Mouse (Mus musculus): ENCODE measurements around the gene Hist3h2a. TPM values are rescaled to one million over a fixed set of nuclear protein-coding genes. Genes with fewer than 3 reads are reported as not detected.

Hist3h2a gene
- polyA plus RNA-seq, 1 experiment from 2014 or later = 31.8 TPM

DNA sequence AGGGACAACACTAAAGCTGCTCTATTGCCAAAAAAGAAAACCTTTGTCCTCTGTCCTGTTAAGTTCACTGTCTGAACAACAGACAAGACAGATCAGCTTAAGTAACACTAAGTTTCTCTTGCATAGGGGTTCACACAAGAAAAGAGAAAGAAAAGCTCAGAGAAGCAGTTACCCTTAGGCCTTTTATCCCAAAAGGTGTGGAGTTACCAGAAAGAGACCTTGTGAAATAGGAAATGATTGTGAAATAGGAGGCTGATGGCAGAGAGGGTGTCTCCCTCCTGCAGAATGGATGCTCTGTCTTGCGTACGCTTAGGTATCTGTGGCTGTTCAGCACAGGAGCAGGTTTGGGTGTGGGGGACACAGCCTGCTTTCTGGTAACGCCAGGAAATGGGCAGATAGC, 24.7 kb downstream of the Hist3h2a start:
- Histone ChIP-seq H3K27me3 (ENCODE audit: control insufficient read depth, insufficient read depth, low read length) (no peaks in the 10 kb centered on the region), H3K4me1 (ENCODE audit: control insufficient read depth, insufficient read depth, low read length) (peaks cover 22% of the 10 kb centered on the region), H3K9me3 (ENCODE audit: control insufficient read depth, low read length) (no peaks in the 10 kb centered on the region), H3K36me3 (ENCODE audit: control insufficient read depth, insufficient read depth, low read length) (peaks cover 24% of the 10 kb centered on the region), H3K4me2 (replicated peaks; ENCODE audit: low read depth, low read length) (peak overlapping the region; percentile 78), H3K4me3 (ENCODE audit: low read length) (peak overlapping the region; percentile 87), H3K27ac (ENCODE audit: low read depth, low read length) (no peak overlapping the region), H3K9ac (ENCODE audit: low read depth, low read length) (peak overlapping the region; percentile 84; the same call in 1 of the 2 replicates)
- 85% methylated on average over 3 of the region's 3 CpGs for WGBS
- no peak for ATAC-seq (ENCODE audit: low FRiP score, low TSS enrichment)

DNA sequence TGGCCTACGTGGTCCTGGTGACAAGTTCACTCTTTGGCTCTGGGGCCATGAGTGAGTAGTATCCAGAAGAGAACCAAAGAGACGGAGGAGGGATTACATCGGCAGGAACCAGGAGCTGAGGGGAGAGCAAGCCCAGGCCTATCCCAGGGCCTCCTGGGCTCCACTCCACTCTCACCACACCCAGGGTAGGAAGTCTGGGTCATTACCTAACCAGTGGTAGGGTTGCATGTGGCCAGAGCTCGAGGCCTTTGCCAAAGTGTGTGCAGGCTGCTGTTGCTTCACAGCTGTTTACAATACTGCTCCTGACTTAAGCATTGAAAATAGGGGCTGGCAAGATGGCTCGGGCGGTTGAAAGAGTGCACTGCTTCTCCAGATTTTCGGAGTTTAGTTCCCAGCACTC, 25.2 kb downstream of the Hist3h2a start:
- peak overlapping the region; percentile 78 for H3K4me2 ChIP-seq (replicated peaks; ENCODE audit: low read depth, low read length)
- H3K9ac ChIP-seq (ENCODE audit: low read depth, low read length) = peak overlapping the region; percentile 84; the same call in 1 of the 2 replicates
- peaks cover 25% of the 10 kb centered on the region for H3K36me3 ChIP-seq (ENCODE audit: control insufficient read depth, insufficient read depth, low read length)
- ATAC-seq (ENCODE audit: low FRiP score, low TSS enrichment) = no peak
- no peaks in the 10 kb centered on the region for H3K9me3 ChIP-seq (ENCODE audit: control insufficient read depth, low read length)
- H3K4me3 ChIP-seq (ENCODE audit: low read length) = peak overlapping the region; percentile 87
- WGBS = 78% methylated on average over 7 of the region's 7 CpGs
- no peaks in the 10 kb centered on the region for H3K27me3 ChIP-seq (ENCODE audit: control insufficient read depth, insufficient read depth, low read length)
- H3K4me1 ChIP-seq (ENCODE audit: control insufficient read depth, insufficient read depth, low read length) = peaks cover 22% of the 10 kb centered on the region
- H3K27ac ChIP-seq (ENCODE audit: low read depth, low read length) = no peak overlapping the region

DNA sequence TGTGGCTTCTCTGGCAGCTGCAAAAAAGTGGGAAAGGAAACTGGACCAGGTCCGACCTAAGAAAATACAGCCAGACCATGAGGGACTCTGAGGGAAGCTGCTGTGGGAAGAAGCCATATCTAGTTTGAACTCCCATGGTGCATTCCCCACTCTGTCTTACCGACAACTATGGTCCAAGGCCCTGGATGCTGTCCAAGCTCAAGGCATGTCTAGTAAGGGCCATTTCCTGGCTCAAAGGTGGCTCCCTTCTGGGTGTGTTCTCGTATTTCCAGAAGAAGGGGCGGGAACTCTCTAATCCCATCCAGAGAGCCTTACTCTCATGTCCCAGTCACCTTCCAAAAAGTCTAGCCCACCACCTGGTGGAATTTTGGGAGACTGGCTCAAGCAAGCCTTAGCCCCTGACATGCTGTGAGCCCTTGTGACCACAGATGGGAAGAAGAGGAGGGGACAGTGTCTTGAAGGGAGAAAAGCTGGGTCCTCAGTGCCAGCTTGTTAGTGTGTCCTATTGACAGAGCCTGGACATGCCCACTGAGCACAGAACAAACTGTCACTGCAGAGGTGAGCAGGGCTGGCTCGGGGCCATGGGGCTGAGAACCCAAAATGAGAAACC, 26.0 kb downstream of the Hist3h2a start:
- WGBS = 62% methylated on average over 5 of the region's 5 CpGs
- Histone ChIP-seq H3K27ac (ENCODE audit: low read depth, low read length) (no peak overlapping the region), H3K4me2 (replicated peaks; ENCODE audit: low read depth, low read length) (no peak overlapping the region)

GRCm38 (mm10) chr11:58981541-58982447, 27.3 kb downstream of the Hist3h2a start:
- peaks cover 46% of the 10 kb centered on the region for H3K36me3 ChIP-seq (ENCODE audit: control insufficient read depth, insufficient read depth, low read length)
- peaks cover 22% of the 10 kb centered on the region for H3K4me1 ChIP-seq (ENCODE audit: control insufficient read depth, insufficient read depth, low read length)
- H3K9me3 ChIP-seq (ENCODE audit: control insufficient read depth, low read length) = no peaks in the 10 kb centered on the region
- H3K27ac ChIP-seq (ENCODE audit: low read depth, low read length) = no peak overlapping the region
- WGBS = 40% methylated on average over 14 of the region's 14 CpGs
- no peak overlapping the region for H3K9ac ChIP-seq (ENCODE audit: low read depth, low read length)
- H3K27me3 ChIP-seq (ENCODE audit: control insufficient read depth, insufficient read depth, low read length) = no peaks in the 10 kb centered on the region
- H3K4me3 ChIP-seq (ENCODE audit: low read length) = no peak overlapping the region
- no peak overlapping the region for H3K4me2 ChIP-seq (replicated peaks; ENCODE audit: low read depth, low read length)
- no peak for ATAC-seq (ENCODE audit: low FRiP score, low TSS enrichment)

More for the DNA sequence above, 26.0 kb downstream of the Hist3h2a start:
- ATAC-seq (ENCODE audit: low FRiP score, low TSS enrichment) = no peak
- Histone ChIP-seq H3K9ac (ENCODE audit: low read depth, low read length) (no peak overlapping the region), H3K27me3 (ENCODE audit: control insufficient read depth, insufficient read depth, low read length) (no peaks in the 10 kb centered on the region), H3K36me3 (ENCODE audit: control insufficient read depth, insufficient read depth, low read length) (peaks cover 33% of the 10 kb centered on the region), H3K4me3 (ENCODE audit: low read length) (no peak overlapping the region), H3K9me3 (ENCODE audit: control insufficient read depth, low read length) (no peaks in the 10 kb centered on the region), H3K4me1 (ENCODE audit: control insufficient read depth, insufficient read depth, low read length) (peaks cover 22% of the 10 kb centered on the region)

DNA sequence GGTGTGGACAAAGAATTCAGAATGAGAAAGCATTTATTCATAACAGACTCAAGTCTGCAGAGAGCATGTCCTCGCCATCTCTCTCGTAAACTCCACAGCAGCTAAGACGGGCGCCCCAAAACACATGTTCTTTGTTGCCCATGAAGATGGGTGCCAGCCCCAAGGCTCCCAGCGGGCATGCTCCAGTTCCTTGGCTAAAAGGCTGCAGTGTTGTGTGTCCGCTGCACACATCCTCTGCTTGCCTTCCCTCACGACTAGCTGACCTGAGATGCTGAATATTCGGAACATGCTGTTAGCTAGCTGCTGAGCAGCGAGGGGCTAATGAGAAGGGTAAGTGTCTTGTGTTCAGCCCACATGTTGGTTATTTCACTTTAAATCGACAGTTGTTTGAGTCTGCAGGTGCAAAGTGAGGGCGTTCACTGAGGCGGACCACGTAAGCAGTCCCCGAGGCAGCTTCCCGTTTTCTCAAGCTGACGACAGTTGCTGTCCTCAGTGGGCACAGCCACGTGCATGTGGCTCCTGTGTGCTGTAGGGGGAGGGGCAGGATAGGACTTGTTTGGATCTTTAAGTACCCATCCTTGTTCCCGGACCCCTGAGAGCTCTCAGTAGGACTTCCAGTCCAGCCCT, 28.1 kb downstream of the Hist3h2a start:
- Histone ChIP-seq H3K4me3 (ENCODE audit: low read length) (no peak overlapping the region), H3K27me3 (ENCODE audit: control insufficient read depth, insufficient read depth, low read length) (no peaks in the 10 kb centered on the region), H3K27ac (ENCODE audit: low read depth, low read length) (no peak overlapping the region), H3K9me3 (ENCODE audit: control insufficient read depth, low read length) (no peaks in the 10 kb centered on the region), H3K9ac (ENCODE audit: low read depth, low read length) (no peak overlapping the region), H3K4me2 (replicated peaks; ENCODE audit: low read depth, low read length) (no peak overlapping the region), H3K36me3 (ENCODE audit: control insufficient read depth, insufficient read depth, low read length) (peaks cover 54% of the 10 kb centered on the region), H3K4me1 (ENCODE audit: control insufficient read depth, insufficient read depth, low read length) (peaks cover 22% of the 10 kb centered on the region)
- WGBS = 89% methylated on average over 18 of the region's 18 CpGs
- no peak for ATAC-seq (ENCODE audit: low FRiP score, low TSS enrichment)

- no peak for ATAC-seq (ENCODE audit: low FRiP score, low TSS enrichment)
- Histone ChIP-seq H3K36me3 (ENCODE audit: control insufficient read depth, insufficient read depth, low read length) (peaks cover 61% of the 10 kb centered on the region), H3K27ac (ENCODE audit: low read depth, low read length) (no peak overlapping the region), H3K9me3 (ENCODE audit: control insufficient read depth, low read length) (no peaks in the 10 kb centered on the region), H3K27me3 (ENCODE audit: control insufficient read depth, insufficient read depth, low read length) (no peaks in the 10 kb centered on the region), H3K9ac (ENCODE audit: low read depth, low read length) (no peak overlapping the region), H3K4me3 (ENCODE audit: low read length) (no peak overlapping the region), H3K4me1 (ENCODE audit: control insufficient read depth, insufficient read depth, low read length) (peaks cover 20% of the 10 kb centered on the region), H3K4me2 (replicated peaks; ENCODE audit: low read depth, low read length) (no peak overlapping the region)
- 91% methylated on average over 6 of the region's 6 CpGs for WGBS
These were observed 29.3 kb downstream of the Hist3h2a start for GRCm38 (mm10) chr11:58983691-58984341.

DNA sequence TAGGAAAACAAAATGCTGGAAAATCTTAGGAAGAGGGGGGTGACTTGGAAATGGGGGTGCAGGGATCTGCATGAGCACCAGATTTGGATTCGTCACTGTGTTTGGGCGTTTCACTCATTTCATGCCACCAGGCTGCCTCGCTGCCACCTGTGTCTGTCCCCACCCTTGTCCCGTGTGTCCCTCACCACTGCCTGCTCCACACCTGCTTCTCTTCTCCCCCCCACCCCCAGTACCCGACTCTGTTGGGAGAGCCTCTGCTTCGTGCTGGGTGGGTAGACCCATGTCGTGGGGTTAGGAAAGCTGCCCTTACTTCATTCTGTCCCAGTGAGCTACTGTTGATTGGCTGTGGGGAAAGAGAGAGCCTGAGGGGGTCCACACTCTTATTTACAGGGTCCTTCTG, 30.2 kb downstream of the Hist3h2a start:
- Histone ChIP-seq H3K4me2 (replicated peaks; ENCODE audit: low read depth, low read length) (no peak overlapping the region), H3K9me3 (ENCODE audit: control insufficient read depth, low read length) (no peaks in the 10 kb centered on the region), H3K9ac (ENCODE audit: low read depth, low read length) (no peak overlapping the region), H3K4me3 (ENCODE audit: low read length) (no peak overlapping the region), H3K36me3 (ENCODE audit: control insufficient read depth, insufficient read depth, low read length) (peaks cover 69% of the 10 kb centered on the region), H3K4me1 (ENCODE audit: control insufficient read depth, insufficient read depth, low read length) (peaks cover 12% of the 10 kb centered on the region), H3K27ac (ENCODE audit: low read depth, low read length) (no peak overlapping the region), H3K27me3 (ENCODE audit: control insufficient read depth, insufficient read depth, low read length) (no peaks in the 10 kb centered on the region)
- no peak for ATAC-seq (ENCODE audit: low FRiP score, low TSS enrichment)
- 98% methylated on average over 7 of the region's 7 CpGs for WGBS

GRCm38 (mm10) chr11:58985299-58985917, 30.9 kb downstream of the Hist3h2a start:
- Histone ChIP-seq H3K4me1 (ENCODE audit: control insufficient read depth, insufficient read depth, low read length) (peaks cover 4% of the 10 kb centered on the region), H3K4me2 (replicated peaks; ENCODE audit: low read depth, low read length) (no peak overlapping the region), H3K27me3 (ENCODE audit: control insufficient read depth, insufficient read depth, low read length) (no peaks in the 10 kb centered on the region), H3K9me3 (ENCODE audit: control insufficient read depth, low read length) (no peaks in the 10 kb centered on the region), H3K4me3 (ENCODE audit: low read length) (no peak overlapping the region), H3K27ac (ENCODE audit: low read depth, low read length) (no peak overlapping the region), H3K36me3 (ENCODE audit: control insufficient read depth, insufficient read depth, low read length) (peaks cover 76% of the 10 kb centered on the region), H3K9ac (ENCODE audit: low read depth, low read length) (no peak overlapping the region)
- 88% methylated on average over 3 of the region's 3 CpGs for WGBS
- ATAC-seq (ENCODE audit: low FRiP score, low TSS enrichment) = no peak
